Comparison of ENCODE assay signal across 12 mouse cellular contexts in the genomic region with DNA sequence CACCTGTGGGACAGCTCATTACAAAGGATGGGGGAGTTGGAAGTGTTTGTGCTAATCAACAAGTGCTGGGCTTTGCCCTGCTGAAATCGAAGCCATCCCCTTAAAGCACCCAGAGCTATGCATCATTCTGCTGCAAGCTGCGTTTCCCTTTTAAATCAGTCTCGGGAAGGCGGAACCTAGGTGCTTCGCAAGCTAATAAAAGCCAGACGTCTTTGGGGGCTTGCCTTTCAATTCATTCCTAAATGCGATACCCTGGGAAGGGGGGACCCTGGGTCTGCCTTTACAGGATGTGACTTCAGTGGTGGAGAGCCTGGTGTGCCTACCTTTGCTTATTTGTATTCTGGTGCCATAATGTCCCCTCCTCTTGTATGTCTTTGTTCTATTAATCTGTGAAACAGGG.
DNase-seq lines count a peak whose midpoint lies in the region; ATAC-seq and TF ChIP-seq lines count a peak whose summit lies in the region.
"Had no signal": no experiment of that assay in that cellular context is flagged by ENCODE, and none has a peak within 500 bp of the region (broad histone marks: within the 10 kb centered on the region; RNA-seq: fewer than 3 reads in every experiment).

No protein-coding gene starts in this region.

- WGBS in kidney, postnatal 0 days: 25% methylated on average over 7 of the region's 7 CpGs
- 5% methylated on average over 7 of the region's 7 CpGs for WGBS in forebrain, embryonic 13.5 days
- 3% methylated on average over 7 of the region's 7 CpGs for WGBS in limb, embryonic 11.5 days
- WGBS in stomach, embryonic 16.5 days: 26% methylated on average over 7 of the region's 7 CpGs

- no peak overlapping the region for H3K4me3 ChIP-seq in kidney, postnatal 0 days (replicated peaks; ENCODE audit: low read depth, low read length)
- H3K4me3 ChIP-seq in forebrain, embryonic 13.5 days: no peak overlapping the region
- H3K4me3 ChIP-seq in limb, embryonic 11.5 days (ENCODE audit: low read depth, low read length): no peak overlapping the region
- no peak overlapping the region for H3K4me3 ChIP-seq in stomach, embryonic 16.5 days (replicated peaks; ENCODE audit: low read length)
- H3K4me3 ChIP-seq: layer of hippocampus, adult 2 months; liver, embryonic 12.5 days had no signal

- no peak overlapping the region for H3K4me2 ChIP-seq in kidney, postnatal 0 days (ENCODE audit: low read length)
- H3K4me2 ChIP-seq in forebrain, embryonic 13.5 days: peak overlapping the region; percentile 44
- 0 out of 2 replicates have a peak overlapping the region, but pooled peaks have one; percentile 2 for H3K4me2 ChIP-seq in limb, embryonic 11.5 days (ENCODE audit: low read depth, severe bottlenecking)
- H3K4me2 ChIP-seq in stomach, embryonic 16.5 days (ENCODE audit: low read depth, low read length): 0 out of 2 replicates have a peak overlapping the region, but pooled peaks have one; percentile 7
- H3K4me2 ChIP-seq: liver, embryonic 12.5 days had no signal

- no peaks in the 10 kb centered on the region for H3K9me3 ChIP-seq in kidney, postnatal 0 days (replicated peaks; ENCODE audit: low read length)
- H3K9me3 ChIP-seq in forebrain, embryonic 13.5 days (replicated peaks): no peaks in the 10 kb centered on the region
- no peaks in the 10 kb centered on the region for H3K9me3 ChIP-seq in limb, embryonic 11.5 days (ENCODE audit: control insufficient read depth, low read length)
- H3K9me3 ChIP-seq in stomach, embryonic 16.5 days (replicated peaks; ENCODE audit: control insufficient read depth, low read length): no peaks in the 10 kb centered on the region
- H3K9me3 ChIP-seq: liver, embryonic 12.5 days had no signal

- peaks cover 4% of the 10 kb centered on the region; the same call in 1 of the 2 replicates for H3K4me1 ChIP-seq in kidney, postnatal 0 days (replicated peaks; ENCODE audit: insufficient read depth, low read length)
- H3K4me1 ChIP-seq in forebrain, embryonic 13.5 days: peaks cover 53% of the 10 kb centered on the region
- H3K4me1 ChIP-seq in limb, embryonic 11.5 days (ENCODE audit: control insufficient read depth, insufficient read depth, low read length): peaks cover 16% of the 10 kb centered on the region
- no peaks in the 10 kb centered on the region for H3K4me1 ChIP-seq in stomach, embryonic 16.5 days (ENCODE audit: control insufficient read depth, insufficient read depth, low read length)
- H3K4me1 ChIP-seq: liver, embryonic 12.5 days had no signal

- H3K36me3 ChIP-seq in kidney, postnatal 0 days (ENCODE audit: insufficient read depth, low read length): no peaks in the 10 kb centered on the region
- peaks cover 13% of the 10 kb centered on the region for H3K36me3 ChIP-seq in forebrain, embryonic 13.5 days (ENCODE audit: poor library complexity, severe bottlenecking)
- no peaks in the 10 kb centered on the region for H3K36me3 ChIP-seq in limb, embryonic 11.5 days (ENCODE audit: control insufficient read depth, insufficient read depth, low read length)
- H3K36me3 ChIP-seq in stomach, embryonic 16.5 days (ENCODE audit: control insufficient read depth, insufficient read depth, low read length): no peaks in the 10 kb centered on the region
- H3K36me3 ChIP-seq: liver, embryonic 12.5 days had no signal

- H3K27ac ChIP-seq in kidney, postnatal 0 days: no peak overlapping the region
- peak overlapping the region; percentile 76 for H3K27ac ChIP-seq in forebrain, embryonic 13.5 days
- peak overlapping the region; percentile 89 for H3K27ac ChIP-seq in limb, embryonic 11.5 days (replicated peaks; ENCODE audit: low read depth, low read length)
- H3K27ac ChIP-seq in stomach, embryonic 16.5 days (ENCODE audit: low read length): no peak overlapping the region
- H3K27ac ChIP-seq: layer of hippocampus, adult 2 months; liver, embryonic 12.5 days had no signal

- TF ChIP-seq CTCF in kidney, postnatal 0 days (IDR thresholded peaks at IDR 0.05; ENCODE audit: low read depth): no peak

- peak; percentile 70 for DNase-seq in kidney, postnatal 0 days (ENCODE audit: low spot score)
- no peak for DNase-seq in kidney, adult 18-20 months
- peak; percentile 82 for DNase-seq in limb, embryonic 11.5 days (ENCODE audit: low spot score)
- no peak for DNase-seq in natural killer cell, adult 2 months (ENCODE audit: low spot score in 2 of 2)
- DNase-seq in thymus, postnatal 10 days (ENCODE audit: low spot score in 2 of 2): no peak
- DNase-seq in right cerebral cortex, postnatal 25 days: no peak
- DNase-seq: thymus, adult 18-20 months had no signal

- no peak overlapping the region for H3K9ac ChIP-seq in kidney, postnatal 0 days (ENCODE audit: low read depth, low read length)
- H3K9ac ChIP-seq in forebrain, embryonic 13.5 days: peak overlapping the region; percentile 43; the same call in 1 of the 2 replicates
- H3K9ac ChIP-seq in limb, embryonic 11.5 days (ENCODE audit: low read length): no peak overlapping the region
- H3K9ac ChIP-seq in stomach, embryonic 16.5 days (ENCODE audit: low read length): no peak overlapping the region
- H3K9ac ChIP-seq: liver, embryonic 12.5 days had no signal

- ATAC-seq in kidney, postnatal 0 days (replicated peaks; ENCODE audit: low FRiP score, low read depth): no peak
- ATAC-seq in forebrain, embryonic 13.5 days: peak; percentile 1; the same call in 1 of the 2 replicates
- ATAC-seq in limb, embryonic 11.5 days (ENCODE audit: insufficient number of reproducible peaks, low FRiP score, low TSS enrichment, low read depth): peak; percentile 86
- ATAC-seq in stomach, embryonic 16.5 days (ENCODE audit: insufficient read depth, low FRiP score): no peak
- ATAC-seq: liver, embryonic 12.5 days had no signal

- H3K27me3 ChIP-seq in kidney, postnatal 0 days (ENCODE audit: insufficient read depth, low read length): no peaks in the 10 kb centered on the region
- no peaks in the 10 kb centered on the region for H3K27me3 ChIP-seq in forebrain, embryonic 13.5 days
- H3K27me3 ChIP-seq in limb, embryonic 11.5 days (ENCODE audit: control insufficient read depth, insufficient read depth, low read length): no peaks in the 10 kb centered on the region
- H3K27me3 ChIP-seq in stomach, embryonic 16.5 days (ENCODE audit: control insufficient read depth, insufficient read depth, low read length): no peaks in the 10 kb centered on the region
- H3K27me3 ChIP-seq: CH12.LX; liver, embryonic 12.5 days had no signal

Comparison
In these comparisons a context has a peak if more than half of its experiments do, and no peak if none do; other contexts are left out.
1. DNase-seq: peak in kidney, postnatal 0 days (single experiment) and limb, embryonic 11.5 days (single experiment); none in kidney, adult 18-20 months (single experiment), natural killer cell, adult 2 months (0 of 2), thymus, postnatal 10 days (0 of 2) and right cerebral cortex, postnatal 25 days (single experiment).
2. ATAC-seq: peak in forebrain, embryonic 13.5 days (single experiment) and limb, embryonic 11.5 days (single experiment); none in kidney, postnatal 0 days (single experiment) and stomach, embryonic 16.5 days (single experiment).
3. H3K27ac ChIP-seq: peak in forebrain, embryonic 13.5 days (single experiment) and limb, embryonic 11.5 days (single experiment); none in kidney, postnatal 0 days (single experiment) and stomach, embryonic 16.5 days (single experiment).